23 mouse cellular contexts compared by ENCODE assay signal in the genomic region with DNA sequence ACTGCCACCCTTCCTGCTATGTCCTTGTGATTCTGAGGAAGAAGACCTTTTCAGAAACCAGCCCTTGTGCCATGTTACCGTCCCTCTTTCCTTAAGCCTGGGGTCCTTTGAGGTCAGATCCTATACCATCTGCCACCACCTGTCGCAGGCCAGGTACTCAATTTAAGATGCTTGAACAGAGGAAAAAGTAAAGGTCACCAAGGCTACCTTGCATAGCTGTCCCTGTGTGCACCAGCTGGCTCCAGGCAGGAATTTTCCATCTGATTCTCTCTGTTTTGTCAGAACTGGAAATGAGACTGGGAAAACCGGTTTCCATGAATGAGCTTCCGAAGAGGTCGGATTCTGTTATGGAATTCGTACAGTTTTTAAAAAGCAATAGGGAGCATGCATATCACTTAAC.
DNase-seq lines count a peak whose midpoint lies in the region; ATAC-seq and TF ChIP-seq lines count a peak whose summit lies in the region.
"Had no signal": no experiment of that assay in that cellular context is flagged by ENCODE, and none has a peak within 500 bp of the region (broad histone marks: within the 10 kb centered on the region; RNA-seq: fewer than 3 reads in every experiment).

No protein-coding gene starts in this region.

- H3K9ac ChIP-seq in lung, postnatal 0 days (replicated peaks; ENCODE audit: low read depth), result no peak overlapping the region
- H3K9ac ChIP-seq: embryonic facial prominence, embryonic 12.5 days; forebrain, embryonic 13.5 days; liver, postnatal 0 days; midbrain, embryonic 13.5 days; stomach, embryonic 15.5 days had no signal

- H3K36me3 ChIP-seq in kidney, adult 2 months (ENCODE audit: control insufficient read depth, insufficient read depth, low read length), result no peaks in the 10 kb centered on the region
- H3K36me3 ChIP-seq in lung, postnatal 0 days (ENCODE audit: insufficient read depth, low read length), result no peaks in the 10 kb centered on the region
- H3K36me3 ChIP-seq: embryonic facial prominence, embryonic 12.5 days; midbrain, embryonic 13.5 days; stomach, embryonic 15.5 days had no signal

- DNase-seq in kidney, adult 2 months, result peak; percentile 28
- DNase-seq in kidney, postnatal 4 days, result no peak
- peak; percentile 77 for DNase-seq in lung, postnatal 0 days (ENCODE audit: low spot score)
- DNase-seq in lung, postnatal 4 days, result no peak
- DNase-seq in cerebellum, adult 8-10 months, result peak; percentile 35
- no peak for DNase-seq in layer of hippocampus, adult 18-20 months (ENCODE audit: low spot score in 2 of 2)
- no peak for DNase-seq in gastrocnemius, postnatal 14 days
- DNase-seq: adrenal gland, adult 8-10 months; gastrocnemius, adult 2 months; kidney, adult 11 months; liver, postnatal 0 days; thymus, postnatal 25 days had no signal

- intact Hi-C loops in gastrocnemius, postnatal 14 days (cut with DNase I; ENCODE audit: low total_unique reads), result no loop called here

- H3K4me1 ChIP-seq in kidney, adult 2 months (ENCODE audit: control insufficient read depth, insufficient read depth, low read length), result 0 out of 2 replicates have a peak, but pooled peaks cover 4% of the 10 kb centered on the region
- H3K4me1 ChIP-seq in lung, postnatal 0 days (ENCODE audit: insufficient read depth, low read depth, low read length), result peaks cover 3% of the 10 kb centered on the region; the same call in 1 of the 2 replicates
- H3K4me1 ChIP-seq: forebrain, embryonic 13.5 days; megakaryocyte, embryonic 14.5 days; midbrain, embryonic 13.5 days had no signal

- no peaks in the 10 kb centered on the region for H3K9me3 ChIP-seq in lung, postnatal 0 days (ENCODE audit: low read length)
- H3K9me3 ChIP-seq: embryonic facial prominence, embryonic 12.5 days; forebrain, embryonic 13.5 days; midbrain, embryonic 13.5 days; stomach, embryonic 15.5 days had no signal

- no peak overlapping the region for H3K27ac ChIP-seq in kidney, adult 2 months (ENCODE audit: insufficient read depth, low read depth, low read length)
- no peak overlapping the region for H3K27ac ChIP-seq in lung, postnatal 0 days (ENCODE audit: low read length)
- H3K27ac ChIP-seq: embryonic facial prominence, embryonic 12.5 days; forebrain, embryonic 13.5 days; gastrocnemius, adult 2 months; hindbrain, postnatal 0 days; kidney, postnatal 0 days; layer of hippocampus, adult 2 months; midbrain, embryonic 13.5 days; stomach, embryonic 15.5 days had no signal

- H3K27me3 ChIP-seq in kidney, adult 2 months (replicated peaks; ENCODE audit: control insufficient read depth, insufficient read depth, low read length), result no peaks in the 10 kb centered on the region
- H3K27me3 ChIP-seq in lung, postnatal 0 days (replicated peaks; ENCODE audit: insufficient read depth, low read length), result no peaks in the 10 kb centered on the region
- H3K27me3 ChIP-seq: embryonic facial prominence, embryonic 12.5 days; forebrain, embryonic 13.5 days; megakaryocyte, embryonic 14.5 days; midbrain, embryonic 13.5 days; stomach, embryonic 15.5 days had no signal

- TF ChIP-seq EP300 in lung, postnatal 0 days (IDR thresholded peaks at IDR 0.05), result 0 out of 2 replicates have a peak, but pooled peaks have one; percentile 45

- 79% methylated on average over 6 of the region's 6 CpGs for WGBS in kidney, adult 2 months
- WGBS in lung, postnatal 0 days, result 52% methylated on average over 6 of the region's 6 CpGs

- ATAC-seq in lung, postnatal 0 days, result peak; percentile 55
- ATAC-seq: forebrain, embryonic 13.5 days; hindbrain, postnatal 0 days; liver, postnatal 0 days; midbrain, embryonic 13.5 days had no signal

- TF ChIP-seq POLR2A in kidney, adult 2 months (IDR thresholded peaks at IDR 0.05; ENCODE audit: low read depth, low read length), result no peak

- no peak overlapping the region for H3K4me2 ChIP-seq in lung, postnatal 0 days (replicated peaks; ENCODE audit: low read depth, low read length)
- H3K4me2 ChIP-seq: embryonic facial prominence, embryonic 12.5 days; forebrain, embryonic 13.5 days; heart, embryonic 11.5 days; liver, embryonic 11.5 days; midbrain, embryonic 13.5 days; stomach, embryonic 15.5 days had no signal

- no peak for TF ChIP-seq CTCF in kidney, adult 2 months (conservative IDR thresholded peaks at IDR 0.05; ENCODE audit: insufficient read depth, insufficient read length, low read depth, low read length)
- no peak for TF ChIP-seq CTCF in lung, postnatal 0 days (IDR thresholded peaks at IDR 0.05)

- H3K4me3 ChIP-seq in kidney, adult 2 months (ENCODE audit: insufficient read depth, low read depth, low read length), result no peak overlapping the region
- no peak overlapping the region for H3K4me3 ChIP-seq in lung, postnatal 0 days (ENCODE audit: low read depth, low read length)
- H3K4me3 ChIP-seq: embryonic facial prominence, embryonic 12.5 days; erythroblast, embryonic 14.5 days; forebrain, embryonic 13.5 days; gastrocnemius, adult 2 months; layer of hippocampus, adult 2 months; megakaryocyte, embryonic 14.5 days; midbrain, embryonic 13.5 days; stomach, embryonic 15.5 days had no signal

Comparison
In these comparisons a context has a peak if more than half of its experiments do, and no peak if none do; other contexts are left out.
1. DNase-seq: peak in kidney, adult 2 months (single experiment), lung, postnatal 0 days (single experiment) and cerebellum, adult 8-10 months (single experiment); none in kidney, postnatal 4 days (0 of 2), lung, postnatal 4 days (0 of 2), layer of hippocampus, adult 18-20 months (0 of 2) and gastrocnemius, postnatal 14 days (single experiment).